Comparison of ENCODE assay signal across 1 mouse cellular context in the genomic region with DNA sequence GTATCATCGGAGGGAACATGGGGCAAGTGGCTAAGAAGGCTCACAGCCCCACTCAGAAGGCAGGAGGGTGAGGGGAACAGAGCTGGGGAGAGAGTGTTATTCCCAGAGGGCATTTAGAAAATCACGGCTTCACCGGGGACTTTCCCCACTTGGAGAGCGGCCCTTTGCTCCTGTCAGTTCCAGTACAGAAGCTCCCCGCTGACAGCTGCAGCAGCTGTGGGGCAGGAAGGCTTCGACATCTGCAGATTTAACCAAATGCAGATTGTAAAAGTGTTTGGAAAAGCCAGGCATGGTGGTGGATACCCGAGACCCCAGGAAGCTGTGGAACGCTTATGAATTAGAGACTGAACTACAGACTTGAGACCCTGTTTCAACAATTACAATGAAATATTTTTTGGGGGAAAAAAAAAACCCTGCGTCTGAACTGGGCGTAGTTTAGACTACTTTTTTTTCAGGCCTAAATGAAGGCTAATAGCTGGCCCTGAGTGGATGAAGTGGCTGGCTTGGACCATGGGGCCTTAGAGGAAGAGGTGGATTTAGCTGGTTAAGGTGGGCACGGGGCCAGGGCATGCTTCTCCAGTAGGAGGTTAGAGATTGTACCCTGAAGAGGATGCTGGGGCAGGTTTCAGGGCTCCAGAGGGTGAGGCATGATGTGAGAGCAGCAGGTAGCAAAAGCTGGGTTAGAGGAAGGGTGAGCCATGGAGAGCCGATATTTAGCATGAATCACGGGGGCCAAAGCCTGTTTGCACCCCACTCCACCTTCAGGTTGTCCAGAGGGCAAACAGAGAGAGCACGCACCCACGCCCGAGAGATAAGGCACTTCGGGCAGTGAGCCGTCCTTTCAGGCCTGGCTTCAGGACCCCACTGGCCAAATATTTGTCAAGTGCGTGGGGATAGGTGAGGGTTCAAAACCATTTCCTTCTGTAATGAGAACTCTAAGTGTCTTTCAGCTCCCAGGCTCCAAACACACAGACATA.
TF ChIP-seq lines count a peak whose summit lies in the region.

No protein-coding gene starts in this region.

TF ChIP-seq in C2C12, 6 proteins besides CTCF, POLR2A, EP300 and RAD21:
- TF ChIP-seq MYOD1 (IDR thresholded peaks at IDR 0.05; ENCODE audit: control insufficient read depth, insufficient read length, low read depth) (peak; percentile 16), FOSL1 (IDR thresholded peaks at IDR 0.05; ENCODE audit: insufficient read depth, low read length, poor library complexity, severe bottlenecking) (no peak), USF1 (IDR thresholded peaks at IDR 0.05; ENCODE audit: low read depth) (no peak), CEBPB (IDR thresholded peaks at IDR 0.05; ENCODE audit: low read depth) (no peak)
